Mouse (Mus musculus): ENCODE results near the gene Rab43.

DNA sequence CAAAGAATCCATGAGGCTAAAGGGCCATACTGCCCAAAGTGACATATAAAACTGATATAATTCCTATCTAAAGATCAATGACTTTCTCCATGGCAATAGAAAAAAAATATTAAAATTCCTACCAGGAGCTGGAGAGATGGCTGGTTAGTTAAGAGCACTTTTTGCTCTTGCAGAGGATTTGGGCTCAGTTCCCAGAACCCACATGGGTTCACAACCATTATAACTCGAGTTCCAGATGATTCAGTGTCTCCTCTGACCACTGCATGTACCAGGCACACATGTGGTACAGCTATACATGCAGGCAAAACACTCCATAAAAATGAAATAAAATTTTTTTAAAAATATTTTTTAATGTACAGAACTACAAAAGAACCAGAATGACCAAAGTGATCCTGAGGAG, 37.5 kb downstream of the Rab43 start:
- no peak for TF ChIP-seq CTCF (IDR thresholded peaks at IDR 0.05; ENCODE audit: low read depth)
- no peak for TF ChIP-seq EP300 (IDR thresholded peaks at IDR 0.05; ENCODE audit: low read depth)
